Mouse (Mus musculus) right cerebral cortex, postnatal 36 days (tissue): ENCODE data around the gene Sypl2.
"Not testable (repeated sequence)": the region's sequence is repeated elsewhere in the genome, so short reads cannot be mapped to it uniquely, and the experiment has no call there.

Experiments
- DNase-seq, 2 experiments: peaks; one replicate each; pipeline ENCODE4 v3.0.0; 2022; ENCODE audit warnings: low spot score in 2 of 2, mixed read lengths in 1 of 2

The Sypl2 gene

DNA sequence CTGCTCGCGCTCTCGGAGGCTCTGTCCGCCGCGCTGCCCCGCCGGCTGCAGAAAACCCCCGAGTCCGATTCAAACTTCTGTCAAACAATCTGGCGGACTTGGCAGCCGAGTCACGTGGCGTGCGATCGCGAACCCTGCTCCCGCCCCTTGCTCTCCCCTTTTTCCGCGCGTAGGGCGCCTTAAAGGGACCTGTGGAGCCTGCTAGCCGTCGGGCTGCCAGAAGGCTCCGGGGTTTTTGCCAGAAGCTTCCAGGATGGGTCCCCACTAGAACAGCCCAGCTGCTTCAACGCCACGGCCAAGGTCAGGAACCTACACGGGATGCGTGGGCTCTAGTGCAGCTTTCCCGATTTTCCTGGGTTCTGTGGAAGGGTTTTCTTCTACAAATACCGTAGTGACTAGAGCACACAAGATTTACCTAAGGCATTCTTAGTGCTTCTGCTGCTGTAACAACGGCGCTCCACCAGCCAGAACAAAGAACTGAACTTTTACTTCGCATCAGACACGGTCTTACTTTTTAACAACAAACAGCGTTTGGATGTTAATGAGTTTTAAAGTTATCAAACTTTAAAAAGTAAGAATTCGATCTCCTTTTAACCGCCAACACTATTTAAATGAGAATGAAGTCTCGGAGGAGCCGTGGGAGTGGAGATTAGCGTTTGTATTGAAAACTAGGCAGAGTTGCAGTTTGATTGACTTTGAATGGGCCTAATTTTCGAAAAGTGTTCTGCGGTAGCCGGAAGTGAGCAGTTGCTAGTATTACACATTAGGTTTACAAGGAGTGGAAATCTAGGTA, at the start of gene Sypl2:
Sypl2 (minus strand) TSS at position 91 of the 793 bp plus-strand sequence.
- no peak for DNase-seq

DNA sequence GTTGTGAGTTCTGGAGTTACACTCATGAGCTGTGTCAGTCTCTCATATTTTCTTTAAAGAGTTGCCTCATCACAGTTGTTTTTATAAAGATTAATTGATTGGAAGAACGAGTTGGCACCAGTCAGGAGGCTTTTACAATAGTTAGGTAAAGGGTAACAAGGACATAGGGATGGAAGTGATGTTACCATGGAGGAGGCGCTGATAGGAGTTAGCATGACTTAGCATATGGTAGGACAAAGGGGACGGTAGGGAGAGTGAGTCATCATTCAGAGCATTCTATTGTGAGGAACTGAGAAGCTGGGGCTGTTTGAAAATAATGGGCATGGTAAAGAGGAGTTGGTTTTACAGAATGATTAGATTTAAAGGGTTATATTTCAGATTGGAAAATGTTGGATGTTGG, 32.9 kb upstream of the Sypl2 start:
- DNase-seq: no peak

DNA sequence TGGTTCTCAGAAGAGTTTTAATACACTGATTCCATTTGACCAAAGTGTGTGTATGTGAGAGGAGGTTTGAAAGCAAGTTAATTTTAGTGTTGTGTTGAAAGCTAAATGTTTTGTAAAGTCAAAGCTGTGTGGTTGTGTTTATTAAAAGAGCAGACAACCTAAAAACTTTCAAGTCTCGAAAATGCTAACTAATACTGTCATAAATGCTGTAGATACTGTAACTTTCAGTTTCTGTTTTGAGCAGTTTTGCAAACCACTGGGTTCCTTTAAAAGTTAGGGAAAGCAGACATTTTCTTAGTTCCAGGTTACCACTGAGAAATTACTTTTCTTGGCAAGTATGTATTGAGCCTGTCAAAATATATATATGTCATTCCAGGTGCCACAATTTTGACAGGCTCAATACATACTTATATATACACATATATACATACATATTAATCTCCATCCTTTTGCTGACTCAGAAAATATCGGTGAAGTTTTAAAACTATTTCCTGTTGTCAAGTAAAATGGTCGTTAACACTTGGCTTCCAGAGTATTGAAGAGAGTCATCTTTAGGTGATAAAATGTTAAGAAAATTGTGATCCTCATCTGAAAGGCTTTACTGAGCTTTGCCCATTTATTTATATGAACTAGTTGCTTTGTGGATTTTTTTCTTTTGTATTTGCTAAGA, 31.5 kb upstream of the Sypl2 start:
- no peak for DNase-seq

DNA sequence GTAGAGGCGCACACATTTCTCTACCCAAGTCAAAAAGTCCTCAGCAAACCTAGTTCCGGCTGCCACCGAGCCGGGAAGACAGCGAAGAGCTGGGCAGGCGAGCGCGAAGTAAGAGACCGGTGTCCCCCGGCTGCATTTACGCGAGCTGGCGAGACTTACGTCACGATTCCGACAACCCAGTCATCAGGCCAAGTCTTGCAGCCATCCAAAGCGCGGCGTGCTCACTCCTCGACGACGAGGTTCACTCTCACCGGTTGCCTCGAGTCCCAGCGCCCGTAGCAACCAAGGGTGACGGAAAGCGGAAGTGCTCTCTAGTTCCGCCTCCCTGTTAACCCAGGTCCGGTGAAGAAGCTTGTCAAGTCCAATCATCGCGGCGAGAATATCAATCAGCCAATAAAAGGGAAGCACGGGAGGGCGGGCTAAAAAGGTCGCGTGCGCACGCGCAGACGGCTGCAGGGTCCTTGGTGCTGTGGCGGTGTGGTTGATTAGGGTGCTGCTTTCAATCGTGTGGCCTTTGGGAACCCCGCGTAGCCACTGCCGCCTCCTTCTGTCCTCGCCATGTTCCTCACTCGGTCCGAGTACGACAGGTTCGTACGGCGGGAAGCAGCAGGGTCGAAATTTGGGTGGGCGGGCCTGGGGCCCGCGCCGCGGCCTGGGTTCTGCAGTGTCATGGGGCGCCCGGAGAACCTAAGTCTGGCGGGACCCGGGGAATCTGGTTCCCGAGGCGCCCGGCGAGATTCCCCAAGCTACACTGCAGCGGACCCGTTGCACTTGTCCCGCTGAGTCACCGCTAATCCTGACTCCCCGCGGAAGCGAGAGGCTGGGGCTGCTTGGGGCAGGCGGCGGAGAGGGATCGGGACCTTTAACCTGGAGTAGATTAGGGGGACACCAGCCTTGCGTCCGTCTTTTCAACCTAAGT, 30.5 kb upstream of the Sypl2 start, which contains the start of gene Psma5:
Psma5 (plus strand) TSS at position 208 of the 919 bp plus-strand sequence.
- peak; percentile 94 to 97 for DNase-seq

DNA sequence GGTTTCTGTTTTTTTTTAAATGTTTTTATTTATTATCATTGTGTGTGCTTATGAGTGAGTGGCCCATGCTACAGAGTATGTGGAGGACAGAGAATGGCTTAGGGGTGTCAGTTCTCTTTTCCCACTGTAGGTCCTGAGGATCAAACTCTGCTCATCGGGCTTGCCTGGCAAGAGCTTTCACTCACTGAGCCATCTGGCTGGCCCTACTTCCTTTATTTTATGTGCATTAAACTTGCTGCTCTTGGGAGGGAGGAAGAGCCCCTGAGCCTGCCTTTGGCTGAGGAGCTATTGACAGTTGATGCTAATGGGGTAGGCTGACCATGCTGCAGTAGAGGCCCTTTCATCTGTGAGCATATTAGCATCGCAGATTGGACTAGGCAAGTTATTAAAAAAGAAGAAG, 20.4 kb upstream of the Sypl2 start:
- DNase-seq: no peak

DNA sequence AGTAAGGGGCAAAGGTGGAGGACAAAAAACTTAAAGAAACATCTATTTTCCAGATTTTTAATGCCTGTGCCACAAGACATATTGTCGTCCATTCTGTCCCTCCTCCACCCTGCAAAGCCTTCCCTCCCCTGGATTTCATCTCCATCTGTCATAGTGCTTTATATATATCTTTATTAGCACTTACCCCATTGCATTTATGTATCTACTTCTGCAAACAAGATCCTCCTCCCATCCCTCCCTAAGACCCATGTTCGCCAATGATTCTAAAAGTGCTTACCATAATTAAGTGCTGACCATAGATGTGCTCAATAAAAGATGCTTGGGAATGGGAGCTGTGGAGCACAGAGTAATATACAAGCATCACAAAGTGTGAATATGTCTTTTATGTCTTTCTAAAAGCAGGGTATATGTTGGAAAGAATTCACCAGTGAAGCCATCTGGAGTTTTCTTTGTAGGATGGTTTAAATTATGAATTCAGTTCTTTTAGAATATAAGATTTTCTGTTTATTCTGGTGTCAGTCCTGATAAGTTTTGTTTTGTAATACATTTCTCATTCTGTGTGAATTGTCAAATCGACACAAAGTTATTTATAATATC, 14.9 kb upstream of the Sypl2 start:
- no peak for DNase-seq

DNA sequence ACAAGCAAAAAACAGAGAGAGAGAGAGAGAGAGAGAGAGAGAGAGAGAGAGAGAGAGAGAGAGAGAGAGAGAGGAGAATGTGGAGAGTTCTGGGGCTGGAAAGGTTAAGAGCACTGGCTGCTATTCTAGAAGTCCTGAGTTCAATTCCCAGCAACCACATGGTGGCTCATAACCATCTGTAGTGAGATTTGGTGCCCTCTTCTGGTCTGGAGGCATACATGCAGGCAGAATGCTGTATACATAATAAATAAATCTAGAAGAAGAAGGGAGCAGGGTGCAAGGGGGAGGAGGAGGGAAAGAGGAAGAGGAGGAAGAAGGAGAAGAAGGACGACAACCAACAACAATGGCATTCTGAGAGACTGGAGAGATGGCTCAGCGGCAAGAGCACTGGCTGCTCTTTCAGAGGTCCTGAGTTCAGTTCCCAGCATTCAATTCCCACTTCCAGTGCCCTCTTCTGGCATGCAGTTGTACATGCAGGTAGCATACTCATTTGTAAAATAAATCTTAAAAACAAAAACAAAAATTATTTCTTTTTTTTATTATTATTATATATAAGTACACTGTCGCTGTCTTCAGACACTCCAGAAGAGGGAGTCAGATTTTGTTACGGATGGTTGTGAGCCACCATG, 11.1 kb upstream of the Sypl2 start:
- DNase-seq: not testable (repeated sequence)

DNA sequence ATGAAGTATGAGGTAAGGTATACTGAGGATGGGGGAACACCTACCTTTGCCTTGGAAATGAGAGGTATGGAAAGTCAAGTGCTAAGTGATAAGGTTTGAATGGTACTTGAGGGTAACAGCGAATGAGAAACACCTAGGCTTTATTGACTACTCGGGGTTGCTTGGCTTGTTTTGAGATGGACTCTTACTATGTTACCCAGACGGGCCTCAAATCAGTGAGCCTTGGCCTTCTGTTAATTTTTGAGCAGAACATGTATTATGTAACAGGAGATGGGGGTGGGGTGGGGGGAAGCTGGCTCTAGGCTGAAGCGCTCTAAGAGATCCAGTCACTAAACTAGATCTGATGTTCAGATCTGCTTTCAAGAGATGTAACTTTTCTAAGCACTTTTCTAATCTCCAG, 5.2 kb upstream of the Sypl2 start:
- DNase-seq: no peak

DNA sequence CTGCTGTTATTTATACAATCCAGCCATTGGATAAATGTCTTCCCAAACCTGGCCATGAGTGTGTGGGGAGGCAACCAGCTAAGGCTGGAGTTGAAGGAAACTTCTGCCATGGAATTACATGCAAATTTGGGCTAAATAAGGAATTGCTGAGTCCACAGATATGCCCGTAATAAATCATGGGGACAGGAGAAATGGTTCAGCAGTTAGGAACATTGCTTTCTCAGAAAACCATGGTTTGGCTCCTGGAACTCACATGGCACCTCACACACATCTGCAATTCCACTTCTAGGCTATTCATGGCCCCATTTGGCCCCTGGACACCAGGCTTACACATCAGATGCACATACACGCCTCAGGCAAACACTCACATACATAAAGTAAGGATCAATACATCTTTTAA, 1.1 kb upstream of the Sypl2 start:
- no peak for DNase-seq

DNA sequence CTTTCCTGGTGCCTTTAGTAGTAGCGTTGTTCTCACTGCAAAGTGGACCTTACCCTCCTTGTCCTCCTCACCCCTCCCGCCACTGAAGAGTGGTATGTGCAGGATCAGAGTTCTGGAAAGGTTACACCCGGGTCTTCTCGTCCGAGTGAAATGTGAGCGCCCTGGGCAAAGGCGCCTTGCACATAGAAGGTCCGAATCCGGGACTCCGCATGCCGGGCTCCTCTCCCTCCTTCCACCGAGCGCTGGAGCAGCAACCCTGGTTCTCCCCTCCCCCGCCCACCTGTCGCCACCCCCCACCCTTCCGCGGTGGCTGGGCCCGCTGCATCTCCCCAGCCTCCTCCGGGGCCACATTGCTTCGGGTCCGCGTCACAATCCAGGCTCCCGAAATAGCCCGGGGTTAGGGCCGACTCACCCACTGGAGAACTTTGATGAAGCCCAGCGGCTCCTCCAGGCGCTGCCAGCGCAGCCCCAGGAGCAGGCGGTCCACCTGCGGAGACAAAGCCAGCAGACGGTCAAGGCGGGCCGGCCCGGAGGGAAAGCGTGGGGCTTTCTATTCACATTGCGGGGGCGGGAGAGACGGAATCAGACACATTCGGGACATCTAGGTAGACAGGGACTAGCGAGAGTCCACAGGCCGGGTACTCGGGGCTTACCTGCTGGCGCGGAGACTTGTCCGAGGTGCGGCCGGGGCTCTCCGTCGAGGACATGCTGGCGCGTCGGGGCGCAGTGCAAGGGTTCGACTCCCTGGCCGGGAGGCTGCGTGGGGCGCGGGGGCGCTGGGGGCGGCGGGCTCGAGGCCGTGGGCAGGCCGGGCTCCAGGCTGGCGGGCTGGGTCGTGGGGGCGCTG, 514 bp downstream of the Sypl2 start:
- DNase-seq: no peak

DNA sequence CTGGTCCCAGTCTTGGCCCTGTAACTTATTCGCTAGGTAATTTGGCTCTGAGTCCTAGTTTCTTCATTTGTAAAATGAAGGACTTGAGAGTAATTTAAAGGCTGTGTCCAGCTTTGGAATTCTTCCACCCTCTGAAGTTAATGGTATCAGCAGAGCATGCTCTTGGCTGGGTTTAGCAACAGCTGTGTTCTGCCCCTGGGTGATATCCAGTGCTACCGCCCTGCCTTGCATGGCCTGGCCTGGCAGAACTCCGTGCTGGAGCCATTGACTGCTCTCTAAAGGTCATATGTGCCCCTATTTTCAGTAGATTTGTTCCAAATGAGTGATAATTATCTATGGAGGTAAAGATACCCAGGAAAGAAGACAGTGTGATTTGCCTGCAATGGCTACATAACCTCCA, 5.8 kb downstream of the Sypl2 start:
- no peak for DNase-seq

DNA sequence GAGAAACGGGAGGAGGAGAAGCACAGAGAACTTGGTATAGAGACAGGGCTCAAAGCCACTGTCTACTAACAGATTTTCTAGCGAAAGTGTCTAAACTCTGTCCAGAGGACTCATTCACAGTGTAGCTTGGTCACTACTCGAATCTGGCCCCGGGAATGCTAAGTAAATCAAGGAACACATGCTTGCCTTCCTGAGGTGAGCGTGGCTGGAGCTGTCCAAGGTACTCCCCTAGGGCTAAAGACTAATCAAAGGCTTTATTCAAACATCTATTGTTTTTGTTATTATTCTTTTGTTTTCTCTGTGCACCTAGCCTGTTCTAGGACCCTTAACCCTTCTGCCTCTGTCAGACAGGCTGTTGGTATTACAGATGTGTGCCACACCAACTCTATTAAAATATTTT, 11.7 kb downstream of the Sypl2 start:
- DNase-seq: no peak

DNA sequence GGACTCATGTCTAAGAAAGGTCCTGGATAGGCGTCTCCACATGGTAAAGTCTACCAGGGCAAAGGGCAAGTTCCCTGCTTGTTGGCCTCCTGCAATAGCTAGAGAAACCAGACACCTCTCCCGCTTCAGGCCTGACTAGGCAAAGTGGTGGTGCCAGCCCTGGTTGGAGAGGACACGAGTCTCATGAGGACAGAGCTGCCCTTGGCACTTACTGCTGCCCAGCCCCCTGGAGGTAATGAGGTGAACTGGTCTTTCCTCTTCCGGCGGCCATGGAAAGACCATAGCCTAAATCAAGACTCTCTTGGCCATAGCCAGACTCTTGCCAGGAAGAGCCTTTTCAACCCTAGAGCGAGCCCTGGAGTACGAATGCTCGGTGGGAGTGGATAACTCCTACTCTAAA, 14.0 kb downstream of the Sypl2 start:
- no peak for DNase-seq

DNA sequence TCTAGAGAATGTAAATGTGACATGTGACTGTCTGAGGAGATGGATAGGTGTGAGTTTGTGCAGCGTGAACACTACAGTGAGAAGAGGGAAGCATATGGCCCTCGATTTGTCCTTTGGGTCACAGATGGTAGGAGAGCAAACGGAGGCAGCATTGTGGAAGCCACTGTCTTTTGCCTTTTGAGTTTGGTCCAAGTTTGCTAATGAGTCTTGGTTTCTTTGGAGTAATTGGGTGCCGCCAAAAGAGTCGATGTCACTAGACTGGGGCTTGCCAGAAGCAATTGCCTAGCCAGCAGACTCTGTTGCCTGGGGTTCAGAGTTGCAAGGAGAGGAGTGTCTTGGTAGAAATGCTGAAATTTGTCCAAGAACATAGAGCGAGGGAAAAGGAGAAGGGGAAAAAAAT, 14.6 kb downstream of the Sypl2 start:
- no peak for DNase-seq

DNA sequence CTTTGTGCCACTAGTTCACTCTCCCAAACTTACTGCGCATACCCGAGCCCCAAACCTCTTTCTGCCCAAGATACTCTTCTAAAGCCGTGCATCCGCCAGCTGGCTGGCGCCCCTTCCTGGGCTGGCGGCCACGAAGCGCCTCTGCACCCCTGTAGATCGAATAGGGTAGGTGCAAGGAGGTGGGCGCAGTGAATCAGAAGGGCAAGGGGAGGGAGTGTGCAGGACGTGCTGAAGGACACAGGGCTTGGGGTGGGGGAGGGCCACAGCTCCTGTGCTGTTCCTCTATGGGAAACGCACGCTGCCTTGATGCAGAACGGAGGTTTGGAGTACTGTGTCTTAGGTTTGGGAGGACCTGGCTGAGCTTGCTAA, 15.7 kb downstream of the Sypl2 start, which contains the start of gene Atxn7l2:
Atxn7l2 (minus strand) TSS at position 164 of the 369 bp plus-strand sequence.
- DNase-seq: peak; percentile 74 to 79

DNA sequence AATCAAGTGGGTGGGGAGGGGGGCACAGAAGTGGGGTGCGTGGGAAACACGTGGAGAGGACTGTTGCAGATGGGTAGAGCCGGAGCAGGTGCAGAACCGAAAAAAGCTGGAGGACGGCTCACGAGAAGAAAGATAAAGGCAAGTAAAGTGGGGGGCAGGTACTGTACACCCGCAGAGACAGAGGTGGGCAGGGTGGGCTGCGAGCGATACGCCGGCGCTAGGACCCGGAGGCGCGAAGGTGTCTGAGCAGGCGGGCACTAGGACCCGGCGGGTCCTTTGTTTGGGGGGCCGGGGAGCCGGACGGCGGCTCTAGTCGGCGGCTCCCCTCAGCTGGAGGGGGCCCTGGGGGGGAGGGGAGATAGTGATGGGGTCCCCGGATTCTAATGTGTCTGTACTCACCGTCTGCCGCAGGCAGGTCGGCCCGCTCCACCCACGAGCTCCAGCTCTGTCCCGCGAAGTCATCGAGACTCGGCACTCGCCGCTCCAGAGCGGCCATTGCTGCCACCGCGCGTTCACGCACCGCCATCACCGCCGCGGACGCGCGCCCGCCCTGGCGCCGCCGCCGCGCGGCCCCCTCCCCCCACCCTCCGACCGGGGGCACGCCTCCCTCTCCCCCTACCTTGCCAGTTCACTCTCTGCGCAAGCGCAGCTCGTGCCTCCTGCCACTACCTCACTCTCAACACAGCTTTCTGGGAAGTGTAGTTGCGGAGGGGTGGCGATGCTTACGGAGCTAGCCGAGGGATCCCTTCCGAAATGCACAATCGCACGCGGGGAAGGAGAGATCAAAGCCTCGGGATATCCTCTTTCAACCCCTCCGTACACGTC, 16.3 kb downstream of the Sypl2 start:
- peak; percentile 92 for DNase-seq

DNA sequence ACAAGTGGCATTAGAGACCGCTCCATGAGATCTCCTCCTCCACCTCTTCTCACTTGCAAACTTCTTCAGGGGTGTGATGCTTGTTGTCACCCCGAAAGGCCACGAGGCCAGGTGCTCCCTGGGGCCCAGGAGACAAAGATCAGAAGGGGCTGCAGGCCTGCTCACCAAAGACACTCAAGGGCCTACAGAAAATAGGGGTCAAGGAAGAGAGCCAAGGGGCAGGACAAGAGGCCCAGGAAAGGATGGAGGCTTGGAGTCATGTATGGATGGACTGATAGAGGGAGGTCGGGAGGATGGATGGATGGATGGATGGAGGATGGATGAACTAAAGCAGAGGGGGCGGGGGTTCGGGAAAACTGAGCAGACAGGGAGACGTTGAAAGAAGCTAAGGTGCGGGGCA, 16.9 kb downstream of the Sypl2 start:
- DNase-seq: no peak

DNA sequence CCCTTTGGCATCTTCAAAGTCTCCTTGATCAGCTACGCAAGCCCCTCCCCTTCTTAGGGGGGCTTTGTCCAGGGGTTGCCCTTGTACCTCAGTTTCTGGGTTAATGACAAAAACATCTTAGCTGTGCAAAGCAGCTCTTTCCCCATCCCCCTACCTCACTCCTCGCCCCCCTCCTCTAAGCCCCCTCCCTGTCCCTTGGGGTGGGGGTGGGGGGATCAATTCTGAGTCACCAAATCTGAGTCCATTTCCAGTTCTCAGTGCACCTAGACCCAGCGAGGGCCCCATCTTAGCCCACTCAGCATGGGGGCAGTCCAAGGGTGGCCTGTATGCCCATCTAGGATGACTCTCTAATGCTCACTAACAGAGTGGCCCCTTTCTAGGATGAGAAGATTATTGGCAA, 17.4 kb downstream of the Sypl2 start:
- no peak for DNase-seq

DNA sequence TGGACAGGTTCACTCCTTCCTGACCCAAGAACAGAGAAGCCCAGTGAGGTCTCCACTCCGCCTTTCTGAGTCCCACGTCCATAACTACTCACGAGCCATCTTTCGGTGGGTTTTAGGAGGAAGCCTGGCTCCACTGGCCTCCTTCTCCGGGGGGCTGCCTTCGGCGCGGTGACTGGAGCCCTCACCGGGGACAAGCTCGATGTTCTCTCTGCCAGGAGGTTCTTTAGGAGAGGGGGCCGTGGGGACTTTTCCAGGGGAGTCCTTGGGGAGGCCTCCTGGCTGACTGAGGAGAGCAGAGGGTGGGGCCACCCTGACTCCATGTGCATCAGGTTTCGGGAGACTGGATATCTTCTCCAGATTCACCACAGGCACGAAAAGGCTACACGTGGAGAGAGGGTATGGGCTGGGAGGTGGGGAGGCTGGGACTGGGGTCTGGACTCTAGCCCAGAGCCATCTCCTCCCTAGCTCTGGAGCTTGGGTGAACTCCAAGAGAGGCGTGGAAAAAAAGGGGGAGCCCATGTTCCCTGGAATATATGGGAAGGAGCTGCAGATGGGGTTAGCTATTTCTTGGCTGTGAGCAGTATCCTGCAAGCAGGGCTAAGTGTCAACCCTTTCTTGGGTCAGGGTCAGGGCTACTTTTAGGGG, 19.6 kb downstream of the Sypl2 start:
- no peak for DNase-seq
